Mouse (Mus musculus): ENCODE results near the gene Cyp2r1.
"Not testable (repeated sequence)": the region's sequence is repeated elsewhere in the genome, so short reads cannot be mapped to it uniquely, and the experiment has no call there.

Cyp2r1 gene

DNA sequence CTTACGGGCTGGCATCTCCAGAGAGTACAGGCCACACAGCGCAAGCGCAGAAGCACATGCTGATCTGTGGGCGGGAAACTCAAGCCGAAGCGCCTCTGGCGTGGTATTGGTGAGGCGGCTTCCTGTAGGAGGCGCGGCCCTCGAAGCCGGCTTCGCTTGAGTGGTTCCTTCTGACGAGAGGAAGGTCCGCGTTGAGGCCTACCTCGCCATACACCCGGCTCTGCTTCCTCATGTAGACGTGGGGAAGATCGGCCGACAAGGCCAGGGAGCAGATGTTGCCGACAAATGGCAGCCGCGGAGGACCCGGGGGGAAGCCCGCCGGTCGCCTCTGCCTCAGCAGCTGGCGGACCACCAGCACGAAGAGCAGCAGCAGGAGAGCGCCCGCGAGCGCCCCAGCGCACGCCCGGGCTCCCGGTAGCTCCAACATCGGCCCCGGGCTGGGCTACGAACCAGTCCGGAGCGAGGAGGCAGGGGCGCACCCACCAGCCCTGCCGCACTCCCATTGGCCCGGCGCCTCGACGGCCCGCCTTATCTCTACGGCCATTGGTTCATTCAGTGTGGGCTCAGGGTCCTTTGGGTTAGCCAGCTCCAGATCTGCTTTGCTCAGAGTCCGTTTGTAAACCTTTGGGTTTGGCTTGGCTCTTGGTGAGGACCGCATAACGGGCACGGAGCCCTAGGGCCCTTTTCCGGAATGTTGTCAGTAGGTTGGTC, at the start of gene Cyp2r1:
TSS of gene Cyp2r1 (minus strand) at position 442 of the 711 bp plus-strand sequence.
- DNase-seq (ENCODE audit: low read depth, low spot score) = peak; percentile 80

DNA sequence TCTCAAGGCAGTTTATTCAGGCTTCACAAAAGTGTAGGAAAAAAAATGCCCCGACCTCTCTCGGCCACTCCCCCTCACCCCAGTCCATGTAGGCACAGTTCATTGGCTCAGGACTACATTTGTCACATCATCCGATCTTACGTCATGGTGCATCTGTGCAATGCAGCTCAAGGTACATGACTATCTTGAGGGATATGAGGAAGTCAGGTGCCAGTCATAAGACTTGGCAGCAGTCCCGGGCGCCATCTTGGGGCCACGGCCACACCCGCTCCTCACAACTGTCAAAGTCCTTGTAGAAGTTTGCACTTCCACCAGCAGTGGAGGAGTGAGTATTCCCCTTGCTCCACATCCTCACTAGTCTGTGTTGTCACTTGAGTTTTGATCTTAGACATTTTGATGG, 31.6 kb upstream of the Cyp2r1 start:
- not testable (repeated sequence) for DNase-seq (ENCODE audit: low read depth, low spot score)

GRCm38 (mm10) chr7:114582441-114582840, 19.7 kb upstream of the Cyp2r1 start:
- no peak for DNase-seq (ENCODE audit: low read depth, low spot score)

DNA sequence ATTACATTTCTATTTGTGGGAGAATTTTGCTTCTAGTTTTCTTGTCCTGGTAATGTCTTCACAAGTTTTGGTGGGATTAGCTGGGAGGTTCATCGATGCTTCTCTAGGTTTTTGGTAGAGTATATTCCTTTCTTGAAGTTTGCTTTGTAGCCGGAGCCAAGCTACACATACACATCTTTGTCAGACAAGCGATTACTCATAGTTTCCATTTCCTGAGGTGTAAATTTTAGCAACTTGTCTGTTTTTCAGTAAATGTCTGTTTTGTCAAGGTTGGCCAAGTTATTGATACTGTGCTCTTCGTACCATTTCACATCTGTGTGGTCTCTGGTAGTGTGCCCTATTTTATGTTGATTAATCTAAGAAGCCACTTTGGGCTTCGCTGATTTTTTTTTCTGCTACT, 18.4 kb upstream of the Cyp2r1 start:
- no peak for DNase-seq (ENCODE audit: low read depth, low spot score)

DNA sequence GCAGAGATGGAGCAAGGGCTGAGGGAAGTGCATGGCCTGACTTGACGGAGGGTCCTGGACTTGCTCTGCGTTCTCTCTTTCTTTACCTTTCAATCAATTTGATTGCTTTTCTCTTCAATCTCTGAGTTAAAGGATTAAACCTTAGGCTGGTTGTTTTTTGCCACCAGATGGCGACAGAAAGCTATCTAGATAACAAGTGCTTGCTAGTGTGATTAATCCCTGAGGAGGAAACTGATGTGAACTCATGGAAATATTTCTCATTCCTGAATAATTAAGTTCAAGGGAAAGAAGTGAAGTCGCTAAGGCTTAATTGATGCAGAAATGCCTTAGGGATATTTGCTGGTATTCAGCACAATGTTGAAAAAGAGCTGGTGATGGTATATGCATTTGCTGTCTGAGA, 17.7 kb upstream of the Cyp2r1 start:
- DNase-seq (ENCODE audit: low read depth, low spot score) = peak; percentile 43

GRCm38 (mm10) chr7:114577665-114578064, 14.9 kb upstream of the Cyp2r1 start:
- DNase-seq (ENCODE audit: low read depth, low spot score) = no peak

DNA sequence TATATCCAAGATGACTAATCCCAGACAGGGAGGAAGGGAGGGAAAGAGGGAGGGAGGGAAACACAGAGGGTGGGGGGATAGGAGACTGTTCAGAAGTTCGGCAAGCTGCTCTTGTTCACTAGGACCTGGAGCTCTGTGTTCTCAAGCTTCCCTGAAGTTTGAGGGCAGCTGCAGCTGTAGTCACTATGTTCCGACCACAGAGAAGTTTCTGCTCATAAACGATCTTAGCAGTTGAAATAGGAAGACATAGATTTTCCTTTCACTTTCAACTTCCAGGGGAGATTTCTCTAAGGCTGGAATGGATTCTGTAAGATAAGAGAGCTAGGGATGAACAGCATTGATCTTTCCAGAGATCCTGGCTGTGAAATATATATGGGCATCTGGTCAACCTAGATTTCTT, 14.2 kb upstream of the Cyp2r1 start:
- no peak for DNase-seq (ENCODE audit: low read depth, low spot score)

GRCm38 (mm10) chr7:114573866-114574265, 11.1 kb upstream of the Cyp2r1 start:
- DNase-seq (ENCODE audit: low read depth, low spot score) = not testable (repeated sequence)

DNA sequence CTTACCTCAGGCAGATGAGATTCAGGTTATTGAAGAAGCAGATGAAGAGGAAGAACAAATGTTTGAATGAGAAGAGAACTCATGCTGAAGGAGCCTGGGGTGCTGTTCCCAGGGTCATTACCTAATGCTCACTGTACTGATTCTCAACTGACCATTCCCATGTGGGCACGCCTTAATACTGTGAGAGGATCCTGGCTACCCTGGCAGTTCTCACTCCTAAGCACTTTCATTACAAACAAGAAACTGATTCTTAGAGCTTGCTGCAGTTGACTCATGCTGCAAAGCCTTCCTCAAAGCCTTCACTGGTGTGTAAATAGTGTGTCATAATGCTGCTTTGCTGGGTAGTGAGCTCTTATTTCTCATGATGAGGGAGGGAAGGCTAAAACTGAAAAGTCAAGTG, 26.6 kb downstream of the Cyp2r1 start:
- no peak for DNase-seq (ENCODE audit: low read depth, low spot score)

GRCm38 (mm10) chr7:114526245-114526644, 36.5 kb downstream of the Cyp2r1 start:
- no peak for DNase-seq (ENCODE audit: low read depth, low spot score)

DNA sequence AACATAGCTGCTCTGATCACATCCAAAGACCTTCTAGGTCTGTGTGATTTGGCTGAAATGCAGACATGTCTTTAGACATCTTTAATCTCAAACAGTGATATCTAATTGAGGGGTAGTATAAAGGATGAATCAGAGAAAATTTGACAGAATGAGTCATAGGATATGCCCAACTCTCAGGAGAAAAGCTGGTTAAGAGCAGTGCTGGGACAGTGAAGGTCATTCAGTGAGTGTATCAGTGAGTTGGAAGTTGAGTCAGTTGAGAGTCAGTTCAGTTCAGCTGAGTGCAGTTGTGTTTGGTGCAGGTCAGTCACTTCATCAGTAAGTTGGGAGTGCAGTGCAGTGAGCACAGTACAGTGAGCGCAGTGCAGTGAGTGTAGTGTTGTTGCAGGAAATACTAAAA, 42.6 kb downstream of the Cyp2r1 start:
- DNase-seq (ENCODE audit: low read depth, low spot score) = no peak

DNA sequence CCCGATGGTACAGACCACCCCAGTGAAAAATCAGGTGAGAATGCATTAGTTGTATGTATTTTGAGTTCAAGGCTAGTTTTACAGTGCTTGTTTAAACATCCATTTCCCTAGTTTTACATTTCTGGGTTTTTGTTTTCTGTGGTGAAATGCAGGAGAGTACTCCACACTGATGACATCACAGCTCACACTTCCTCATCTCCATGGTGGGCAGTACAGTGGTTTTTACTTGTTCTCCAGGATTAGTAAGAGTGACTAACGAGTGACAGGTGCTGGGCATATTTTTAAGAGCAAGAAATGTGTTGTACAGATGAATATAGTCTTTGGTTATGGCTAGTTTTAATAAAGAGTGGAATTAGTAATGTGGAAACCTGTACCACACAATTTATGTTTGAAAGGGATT, 53.9 kb downstream of the Cyp2r1 start:
- no peak for DNase-seq (ENCODE audit: low read depth, low spot score)
